Mouse (Mus musculus): Measurements from ENCODE around the gene Gltpd2.

- TF ChIP-seq EP300 (optimal IDR thresholded peaks at IDR 0.05), result no peak
- TF ChIP-seq CTCF (IDR thresholded peaks at IDR 0.05; ENCODE audit: low read depth), result no peak
Measured at GRCm38 (mm10) chr11:70518923-70519322, at the start of gene Gltpd2.
